ENCODE assay signal across 22 mouse cellular contexts in genomic region chr10:93999357-93999756, GRCm38 (mm10). TPM values are rescaled to one million over a fixed set of nuclear protein-coding genes. Genes with fewer than 3 reads are reported as not detected.
DNase-seq lines count a peak whose midpoint lies in the region; ATAC-seq and TF ChIP-seq lines count a peak whose summit lies in the region.
"Had no signal": no experiment of that assay in that cellular context is flagged by ENCODE, and none has a peak within 500 bp of the region (broad histone marks: within the 10 kb centered on the region; RNA-seq: fewer than 3 reads in every experiment).

No protein-coding gene starts in this region.

- WGBS in kidney, adult 2 months, result 78% methylated on average over 1 of the region's 1 CpGs
- WGBS in lung, embryonic 14.5 days, result 84% methylated on average over 1 of the region's 1 CpGs

- intact Hi-C loops in heart, postnatal 25 days (cut with DNase I), result no loop called here

- TF ChIP-seq CTCF in kidney, adult 2 months (conservative IDR thresholded peaks at IDR 0.05; ENCODE audit: insufficient read depth, insufficient read length, low read depth, low read length), result no peak
- TF ChIP-seq CTCF in lung, embryonic 14.5 days (IDR thresholded peaks at IDR 0.05; ENCODE audit: low read depth), result no peak

- H3K4me3 ChIP-seq in kidney, adult 2 months (ENCODE audit: insufficient read depth, low read depth, low read length), result no peak overlapping the region
- H3K4me3 ChIP-seq in lung, embryonic 14.5 days (ENCODE audit: low read depth, low read length), result no peak overlapping the region
- H3K4me3 ChIP-seq: forebrain, embryonic 15.5 days; intestine, embryonic 15.5 days; limb, embryonic 13.5 days; neural tube, embryonic 12.5 days had no signal

- H3K4me1 ChIP-seq in kidney, adult 2 months (ENCODE audit: control insufficient read depth, insufficient read depth, low read length), result no peaks in the 10 kb centered on the region
- H3K4me1 ChIP-seq in lung, embryonic 14.5 days (ENCODE audit: insufficient read depth), result no peaks in the 10 kb centered on the region
- H3K4me1 ChIP-seq: forebrain, embryonic 15.5 days; intestine, embryonic 15.5 days; limb, embryonic 13.5 days; neural tube, embryonic 12.5 days had no signal

- H3K36me3 ChIP-seq in kidney, adult 2 months (ENCODE audit: control insufficient read depth, insufficient read depth, low read length), result peaks cover 9% of the 10 kb centered on the region
- H3K36me3 ChIP-seq in lung, embryonic 14.5 days (ENCODE audit: insufficient read depth), result peaks cover 76% of the 10 kb centered on the region

- 0 out of 2 replicates have a peak, but pooled peaks cover 3% of the 10 kb centered on the region for H3K9me3 ChIP-seq in lung, embryonic 14.5 days (ENCODE audit: low read depth, low read length)
- H3K9me3 ChIP-seq: forebrain, embryonic 15.5 days; intestine, embryonic 15.5 days had no signal

- H3K27ac ChIP-seq in kidney, adult 2 months (ENCODE audit: insufficient read depth, low read depth, low read length), result no peak overlapping the region
- H3K27ac ChIP-seq in lung, embryonic 14.5 days (ENCODE audit: low read depth), result 0 out of 2 replicates have a peak overlapping the region, but pooled peaks have one; percentile 67
- H3K27ac ChIP-seq: forebrain, embryonic 15.5 days; intestine, embryonic 15.5 days; limb, embryonic 13.5 days; liver, embryonic 14.5 days; neural tube, embryonic 12.5 days had no signal

- ATAC-seq in lung, embryonic 14.5 days (ENCODE audit: insufficient read depth), result no peak
- peak; percentile 55 for ATAC-seq in megakaryocyte progenitor cell, adult 5-6 weeks (replicated peaks; ENCODE audit: poor library complexity)
- ATAC-seq: CD4-positive, CD25-positive, alpha-beta regulatory T cell, adult 4 months; forebrain, embryonic 15.5 days; hindbrain, embryonic 16.5 days; intestine, embryonic 15.5 days had no signal

- TF ChIP-seq POLR2A in kidney, adult 2 months (IDR thresholded peaks at IDR 0.05; ENCODE audit: low read depth, low read length), result no peak

- no peak overlapping the region for H3K9ac ChIP-seq in lung, embryonic 14.5 days
- H3K9ac ChIP-seq: forebrain, embryonic 15.5 days; intestine, embryonic 15.5 days; limb, embryonic 13.5 days; liver, embryonic 14.5 days; neural tube, embryonic 12.5 days had no signal

- no peaks in the 10 kb centered on the region for H3K27me3 ChIP-seq in kidney, adult 2 months (replicated peaks; ENCODE audit: control insufficient read depth, insufficient read depth, low read length)
- no peaks in the 10 kb centered on the region for H3K27me3 ChIP-seq in lung, embryonic 14.5 days (ENCODE audit: insufficient read depth, low read length)
- H3K27me3 ChIP-seq: forebrain, embryonic 15.5 days; intestine, embryonic 15.5 days; limb, embryonic 13.5 days; neural tube, embryonic 12.5 days had no signal

- H3K4me2 ChIP-seq in lung, embryonic 14.5 days, result no peak overlapping the region
- H3K4me2 ChIP-seq: forebrain, embryonic 15.5 days; intestine, embryonic 15.5 days; limb, embryonic 13.5 days; neural tube, embryonic 12.5 days had no signal

- peak; percentile 78 for DNase-seq in heart, adult 11 months
- DNase-seq in heart, postnatal 25 days (ENCODE audit: low spot score), result no peak
- DNase-seq in kidney, adult 2 months, result peak; percentile 29
- no peak for DNase-seq in kidney, adult 8-10 months
- peak; percentile 17 for DNase-seq in lung, embryonic 14.5 days
- no peak for DNase-seq in lung, adult 18-20 months
- no peak for DNase-seq in left cerebral cortex, adult 9 months (ENCODE audit: low spot score in 2 of 2)
- DNase-seq: adrenal gland, postnatal 14 days; cerebellum, adult 8-10 months; cerebellum, postnatal 36 days; heart, adult 18-20 months; lung, postnatal 14 days; midbrain, embryonic 14.5 days; right cerebral cortex, postnatal 14 days had no signal

RNA-seq across cellular contexts. Expression of gene Vezt, which starts 36.3 kb away (rescaled TPM):
- 10 to 100 TPM; 38.1 to 40.4 TPM for total RNA-seq in heart, postnatal 25 days (2021)
- 11.2 and 12.2 TPM in 2 replicates for polyA plus RNA-seq in kidney, adult 2 months (2012; rRNA removed)
- 29.3 and 30.0 TPM in 2 replicates for polyA plus RNA-seq in lung, embryonic 14.5 days (2014; fragmentation: Nextera tagmentation; extraction: Ambion mirVana)
- 4.9 and 5.8 TPM in 2 replicates for total RNA-seq in megakaryocyte progenitor cell, adult 5-6 weeks (2015)
- total RNA-seq in megakaryocyte progenitor cell, adult 5-6 weeks (2017), result 16.4 and 16.7 TPM in 2 replicates

RNA-seq across cellular contexts. Expression of gene Fgd6, which starts 36.4 kb away (rescaled TPM):
- total RNA-seq in heart, postnatal 25 days (2021), result 1 to 10 TPM; 5.6 to 6.3 TPM
- 2.3 TPM in 2 replicates for polyA plus RNA-seq in kidney, adult 2 months (2012; rRNA removed)
- 3.3 and 3.6 TPM in 2 replicates for polyA plus RNA-seq in lung, embryonic 14.5 days (2014; fragmentation: Nextera tagmentation; extraction: Ambion mirVana)
- total RNA-seq in megakaryocyte progenitor cell, adult 5-6 weeks (2015), result 1.0 and 1.6 TPM in 2 replicates
- total RNA-seq in megakaryocyte progenitor cell, adult 5-6 weeks (2017), result 0.58 and 1.6 TPM in 2 replicates

Comparison
In these comparisons a context has a peak if more than half of its experiments do, and no peak if none do; other contexts are left out.
1. DNase-seq: peak in heart, adult 11 months (single experiment), kidney, adult 2 months (single experiment) and lung, embryonic 14.5 days (single experiment); none in heart, postnatal 25 days (single experiment), kidney, adult 8-10 months (0 of 2), lung, adult 18-20 months (0 of 2) and left cerebral cortex, adult 9 months (0 of 2).